Mouse (Mus musculus): ENCODE measurements around the gene Zfp106. TPM values are rescaled to one million over a fixed set of nuclear protein-coding genes. Genes with fewer than 3 reads are reported as not detected.

The Zfp106 gene
- polyA plus RNA-seq, 1 experiment: 287 TPM

DNA sequence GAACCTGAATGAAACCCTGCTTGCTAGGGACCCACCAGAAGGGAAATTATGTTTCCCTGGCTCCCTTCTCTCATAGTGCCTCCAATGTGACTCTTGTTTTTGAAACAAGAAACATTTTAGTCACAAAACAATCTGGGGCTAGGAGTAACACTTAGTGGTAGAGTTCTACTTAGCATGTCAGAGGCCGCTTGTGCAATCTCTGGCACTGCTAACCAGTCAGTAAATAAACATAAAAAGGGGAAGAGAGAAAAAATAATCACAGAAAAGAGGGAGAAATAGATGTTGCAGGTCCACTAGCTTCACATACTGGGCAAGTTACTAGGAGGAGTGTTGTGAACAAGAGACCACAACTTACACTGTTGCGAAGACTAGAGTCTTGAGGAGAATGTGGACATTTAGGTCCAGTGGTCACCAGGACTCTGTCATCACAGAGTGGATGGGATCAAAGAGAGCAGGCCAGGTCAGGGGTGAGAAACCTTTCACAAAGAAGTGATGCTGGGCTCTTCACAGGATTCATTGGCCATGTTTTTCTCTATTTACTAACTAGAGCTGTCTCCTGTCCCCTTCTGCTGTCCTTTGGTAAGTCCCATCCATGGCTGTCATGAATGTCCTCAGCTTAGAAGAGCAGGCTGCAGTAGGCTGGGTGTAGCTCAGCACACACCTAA is 98.8 kb downstream of the Zfp106 start:
- Histone ChIP-seq H3K9ac (ENCODE audit: low read depth, poor library complexity, severe bottlenecking) (no peak overlapping the region), H3K4me1 (ENCODE audit: control insufficient read depth, insufficient read depth, low read length) (no peaks in the 10 kb centered on the region), H3K27me3 (ENCODE audit: control insufficient read depth, insufficient read depth, low read length, poor library complexity, severe bottlenecking) (no peaks in the 10 kb centered on the region), H3K36me3 (ENCODE audit: control insufficient read depth, insufficient read depth, low read length, poor library complexity, severe bottlenecking) (no peaks in the 10 kb centered on the region), H3K27ac (ENCODE audit: insufficient read depth, low read length) (no peak overlapping the region), H3K4me3 (ENCODE audit: low read depth, low read length) (no peak overlapping the region), H3K9me3 (replicated peaks; ENCODE audit: control insufficient read depth, insufficient read depth, low read length, poor library complexity, severe bottlenecking) (no peaks in the 10 kb centered on the region)
- no peak for TF ChIP-seq CTCF (IDR thresholded peaks at IDR 0.05; ENCODE audit: low read depth, low read length)

DNA sequence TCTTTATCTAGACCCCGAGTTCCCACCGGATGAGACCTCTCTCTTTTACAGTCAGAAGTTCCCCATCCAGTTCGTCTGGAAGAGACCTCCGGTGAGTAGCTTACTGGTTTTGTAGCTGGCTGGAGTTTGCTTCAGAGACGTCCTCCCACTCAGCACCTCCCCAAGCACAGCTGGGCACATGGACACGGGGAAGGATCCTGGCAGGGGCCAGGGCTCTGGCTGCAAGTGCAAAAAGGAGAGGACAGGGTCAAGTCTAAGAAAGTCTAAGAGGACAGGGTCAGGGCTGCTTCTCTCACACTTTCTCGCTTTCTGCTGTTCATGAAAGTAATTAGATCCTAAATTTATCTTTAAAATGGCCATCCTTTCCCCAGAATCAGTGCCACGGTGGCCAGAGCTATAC is 99.6 kb downstream of the Zfp106 start:
- H3K9ac ChIP-seq (ENCODE audit: low read depth, poor library complexity, severe bottlenecking): no peak overlapping the region
- H3K27me3 ChIP-seq (ENCODE audit: control insufficient read depth, insufficient read depth, low read length, poor library complexity, severe bottlenecking): no peaks in the 10 kb centered on the region
- H3K36me3 ChIP-seq (ENCODE audit: control insufficient read depth, insufficient read depth, low read length, poor library complexity, severe bottlenecking): no peaks in the 10 kb centered on the region
- H3K9me3 ChIP-seq (replicated peaks; ENCODE audit: control insufficient read depth, insufficient read depth, low read length, poor library complexity, severe bottlenecking): no peaks in the 10 kb centered on the region
- TF ChIP-seq POLR2A (IDR thresholded peaks at IDR 0.05; ENCODE audit: insufficient read depth, low read length) (no peak), EP300 (IDR thresholded peaks at IDR 0.05; ENCODE audit: insufficient read depth, low read depth, low read length) (no peak), CTCF (IDR thresholded peaks at IDR 0.05; ENCODE audit: low read depth, low read length) (no peak)
- H3K4me1 ChIP-seq (ENCODE audit: control insufficient read depth, insufficient read depth, low read length): no peaks in the 10 kb centered on the region
- H3K27ac ChIP-seq (ENCODE audit: insufficient read depth, low read length): no peak overlapping the region
- H3K4me3 ChIP-seq (ENCODE audit: low read depth, low read length): no peak overlapping the region

DNA sequence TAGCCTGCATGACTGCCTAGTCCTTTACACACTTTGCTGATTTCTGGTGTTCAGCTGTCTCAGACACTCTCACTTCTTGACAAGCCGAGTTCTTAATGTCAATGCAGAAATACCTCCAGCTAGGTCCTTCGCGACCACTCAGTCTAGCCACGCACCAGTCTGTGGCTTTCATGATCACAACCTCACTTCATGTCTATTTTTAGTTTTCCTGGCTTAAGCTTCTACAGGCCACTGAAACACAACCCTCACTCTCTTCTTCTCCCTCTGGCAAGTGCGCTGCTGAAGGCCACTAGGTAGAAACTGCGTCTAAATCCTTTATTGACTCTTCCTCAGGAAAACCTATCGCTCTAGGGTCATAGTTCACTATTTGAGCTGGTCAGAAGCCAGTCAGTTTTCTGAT is 100.3 kb downstream of the Zfp106 start:
- H3K4me3 ChIP-seq (ENCODE audit: low read depth, low read length): no peak overlapping the region

DNA sequence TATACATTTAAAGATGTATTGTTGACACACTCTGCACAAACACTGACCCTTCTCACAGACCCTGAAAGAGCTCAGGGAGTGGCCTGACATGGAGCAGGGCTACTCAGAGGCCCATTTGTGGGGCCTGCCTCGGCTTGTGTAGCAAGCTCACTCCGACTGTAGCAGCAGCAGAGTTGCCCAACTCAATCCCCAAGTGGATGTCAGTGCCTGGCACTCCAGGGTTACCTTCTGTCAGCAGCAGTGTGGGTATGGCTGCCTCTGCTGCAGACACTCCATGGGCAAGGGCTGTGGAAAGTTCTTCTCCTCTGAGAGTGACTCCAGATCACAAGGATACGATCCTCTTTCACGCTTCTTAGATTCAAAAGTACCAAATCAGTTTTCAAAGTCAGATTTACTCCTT is 103.4 kb downstream of the Zfp106 start:
- Histone ChIP-seq H3K9me3 (replicated peaks; ENCODE audit: control insufficient read depth, insufficient read depth, low read length, poor library complexity, severe bottlenecking) (no peaks in the 10 kb centered on the region), H3K4me3 (ENCODE audit: low read depth, low read length) (no peak overlapping the region), H3K4me1 (ENCODE audit: control insufficient read depth, insufficient read depth, low read length) (no peaks in the 10 kb centered on the region), H3K9ac (ENCODE audit: low read depth, poor library complexity, severe bottlenecking) (no peak overlapping the region), H3K27me3 (ENCODE audit: control insufficient read depth, insufficient read depth, low read length, poor library complexity, severe bottlenecking) (no peaks in the 10 kb centered on the region), H3K27ac (ENCODE audit: insufficient read depth, low read length) (no peak overlapping the region), H3K36me3 (ENCODE audit: control insufficient read depth, insufficient read depth, low read length, poor library complexity, severe bottlenecking) (no peaks in the 10 kb centered on the region)
- TF ChIP-seq POLR2A (IDR thresholded peaks at IDR 0.05; ENCODE audit: insufficient read depth, low read length): no peak
- TF ChIP-seq EP300 (IDR thresholded peaks at IDR 0.05; ENCODE audit: insufficient read depth, low read depth, low read length): no peak
- no peak for TF ChIP-seq CTCF (IDR thresholded peaks at IDR 0.05; ENCODE audit: low read depth, low read length)

More for the DNA sequence above, 100.3 kb downstream of the Zfp106 start:
- no peaks in the 10 kb centered on the region for H3K4me1 ChIP-seq (ENCODE audit: control insufficient read depth, insufficient read depth, low read length)
- H3K27ac ChIP-seq (ENCODE audit: insufficient read depth, low read length): no peak overlapping the region
- no peak for TF ChIP-seq EP300 (IDR thresholded peaks at IDR 0.05; ENCODE audit: insufficient read depth, low read depth, low read length)
- no peak for TF ChIP-seq CTCF (IDR thresholded peaks at IDR 0.05; ENCODE audit: low read depth, low read length)
- no peak for TF ChIP-seq POLR2A (IDR thresholded peaks at IDR 0.05; ENCODE audit: insufficient read depth, low read length)
- no peaks in the 10 kb centered on the region for H3K27me3 ChIP-seq (ENCODE audit: control insufficient read depth, insufficient read depth, low read length, poor library complexity, severe bottlenecking)
- H3K9ac ChIP-seq (ENCODE audit: low read depth, poor library complexity, severe bottlenecking): no peak overlapping the region
- no peaks in the 10 kb centered on the region for H3K9me3 ChIP-seq (replicated peaks; ENCODE audit: control insufficient read depth, insufficient read depth, low read length, poor library complexity, severe bottlenecking)
- H3K36me3 ChIP-seq (ENCODE audit: control insufficient read depth, insufficient read depth, low read length, poor library complexity, severe bottlenecking): no peaks in the 10 kb centered on the region

Other genes with a start within 250 kb of the Zfp106 start
- gene Pla2g4f, start 249.7 kb downstream of the Zfp106 start, polyA plus RNA-seq (2011; ENCODE audit: insufficient read depth, insufficient read length, low read depth, missing spikeins): 0.39 TPM in 1 of 2 replicates, not detected in the other
- gene Vps39, start 210.7 kb downstream of the Zfp106 start, polyA plus RNA-seq (2011; ENCODE audit: insufficient read depth, insufficient read length, low read depth, missing spikeins): 32.5 and 40.9 TPM in 2 replicates
- 8.4 and 9.6 TPM in 2 replicates for gene Ganc, start 159.9 kb downstream of the Zfp106 start, polyA plus RNA-seq (2011; ENCODE audit: insufficient read depth, insufficient read length, low read depth, missing spikeins)
- gene Tmem87a, start 159.7 kb downstream of the Zfp106 start, polyA plus RNA-seq (2011; ENCODE audit: insufficient read depth, insufficient read length, low read depth, missing spikeins): 47.5 and 47.6 TPM in 2 replicates
- gene Capn3, start 107.8 kb downstream of the Zfp106 start, polyA plus RNA-seq (2011; ENCODE audit: insufficient read depth, insufficient read length, low read depth, missing spikeins): not detected in 2 replicates
- 78.0 and 78.7 TPM in 2 replicates for gene Snap23, start 3.8 kb upstream of the Zfp106 start, polyA plus RNA-seq (2011; ENCODE audit: insufficient read depth, insufficient read length, low read depth, missing spikeins)
- gene Haus2, start 45.5 kb upstream of the Zfp106 start, polyA plus RNA-seq (2011; ENCODE audit: insufficient read depth, insufficient read length, low read depth, missing spikeins): 34.3 and 34.5 TPM in 2 replicates
- 17.2 and 18.7 TPM in 2 replicates for gene Lrrc57, start 45.7 kb upstream of the Zfp106 start, polyA plus RNA-seq (2011; ENCODE audit: insufficient read depth, insufficient read length, low read depth, missing spikeins)
- 4.0 and 4.4 TPM in 2 replicates for gene Stard9, start 65.3 kb upstream of the Zfp106 start, polyA plus RNA-seq (2011; ENCODE audit: insufficient read depth, insufficient read length, low read depth, missing spikeins)